Mouse (Mus musculus) MEL (cell line): ENCODE data around the gene Ttc39a. TPM values are rescaled to one million over a fixed set of nuclear protein-coding genes. Genes with fewer than 3 reads are reported as not detected.
A peak's percentile ranks its signal among the peaks of the same experiment; 100 is the strongest.

Experiments
- DNase-seq: peaks from one replicate; pipeline ENCODE4 v3.0.0; 2011; ENCODE audit warnings: low read depth, low spot score
- H3K27ac ChIP-seq: 2 replicates; pipeline ENCODE4 v1.5.1; 2012; ENCODE audit warnings: low read depth, mild to moderate bottlenecking, control low read depth, low read length, moderate library complexity; ENCODE audit not compliant: control insufficient read depth
- H3K27me3 ChIP-seq, 2 experiments: fragments of 150-350 bp in 1 of 2; sonication (generic) in 1 of 2; 2 replicates each; pipeline ENCODE4 v1.6.1; 2012; ENCODE audit warnings: low read length in 2 of 2, mild to moderate bottlenecking in 2 of 2, improper control_type of control experiment in 1 of 2, moderate library complexity in 1 of 2; ENCODE audit not compliant: insufficient read depth in 2 of 2, control insufficient read depth in 1 of 2
- H3K36me3 ChIP-seq, 2 experiments: 2 replicates each; pipeline ENCODE4 v1.6.1; 2012 to 2014; ENCODE audit warnings: low read length in 2 of 2, improper control_type of control experiment in 1 of 2, inconsistent platforms in 1 of 2, mild to moderate bottlenecking in 1 of 2; ENCODE audit not compliant: insufficient read depth in 2 of 2, control insufficient read depth in 1 of 2
- H3K4me1 ChIP-seq, 2 experiments: fragments of 150-350 bp in 1 of 2; sonication (generic) in 1 of 2; 2 replicates each; pipeline ENCODE4 v1.6.1; 2012; ENCODE audit warnings: low read length in 2 of 2, improper control_type of control experiment in 1 of 2, mild to moderate bottlenecking in 1 of 2; ENCODE audit not compliant: insufficient read depth in 2 of 2, control insufficient read depth in 1 of 2
- H3K4me3 ChIP-seq, 2 experiments: fragments of 150-350 bp in 1 of 2; sonication (generic) in 1 of 2; 2 replicates each; pipeline ENCODE4 v1.5.1; 2012; ENCODE audit warnings: low read depth in 2 of 2, low read length in 2 of 2, mild to moderate bottlenecking in 2 of 2, moderate library complexity in 2 of 2, control low read depth in 1 of 2, improper control_type of control experiment in 1 of 2; ENCODE audit not compliant: control insufficient read depth in 1 of 2, insufficient read depth in 1 of 2
- H3K79me2 ChIP-seq: 2 replicates; pipeline ENCODE4 v1.6.1; 2012; ENCODE audit warnings: mild to moderate bottlenecking, low read length, moderate library complexity; ENCODE audit not compliant: control insufficient read depth, poor library complexity, insufficient read depth
- H3K9ac ChIP-seq: 2 replicates; pipeline ENCODE4 v1.6.1; 2012; ENCODE audit warnings: low read depth, mild to moderate bottlenecking, control low read depth, low read length, moderate library complexity; ENCODE audit not compliant: control insufficient read depth, poor library complexity, severe bottlenecking
- H3K9me3 ChIP-seq: fragments of 150-350 bp; sonication (generic); replicated peaks from 2 replicates; pipeline ENCODE4 v1.6.1; 2012; ENCODE audit warnings: mild to moderate bottlenecking, low read length, improper control_type of control experiment, moderate library complexity; ENCODE audit not compliant: insufficient read depth
- BHLHE40 ChIP-seq: IDR thresholded peaks from 2 replicates; pipeline ENCODE4 v1.6.1; 2012; ENCODE audit warnings: low read depth, mild to moderate bottlenecking, inconsistent platforms, low read length, improper control_type of control experiment, borderline replicate concordance
- CHD1 ChIP-seq: IDR thresholded peaks from 2 replicates; pipeline ENCODE4 v1.6.1; 2012; ENCODE audit warnings: low read depth, mild to moderate bottlenecking, inconsistent platforms, low read length, improper control_type of control experiment
- CHD2 ChIP-seq: IDR thresholded peaks from 2 replicates; pipeline ENCODE4 v1.6.1; 2011; ENCODE audit warnings: low read length, improper control_type of control experiment
- E2F4 ChIP-seq: IDR thresholded peaks from 2 replicates; pipeline ENCODE4 v1.6.1; 2011; ENCODE audit warnings: low read depth, low read length, improper control_type of control experiment, borderline replicate concordance
- ELF1 ChIP-seq: IDR thresholded peaks from 2 replicates; pipeline ENCODE4 v1.6.1; 2014; ENCODE audit warnings: low read depth, mild to moderate bottlenecking, inconsistent platforms, low read length, improper control_type of control experiment, moderate library complexity
- ETS1 ChIP-seq: IDR thresholded peaks from 2 replicates; pipeline ENCODE4 v1.6.1; 2012; ENCODE audit warnings: low read depth, mild to moderate bottlenecking, inconsistent platforms, low read length, improper control_type of control experiment, moderate library complexity
- GATA1 ChIP-seq: IDR thresholded peaks from 2 replicates; pipeline ENCODE4 v1.6.1; 2011; ENCODE audit warnings: low read depth, low read length, improper control_type of control experiment
- HCFC1 ChIP-seq: IDR thresholded peaks from 2 replicates; pipeline ENCODE4 v1.6.1; 2012; ENCODE audit warnings: low read depth, mild to moderate bottlenecking, inconsistent platforms, low read length, improper control_type of control experiment, moderate library complexity
- JUND ChIP-seq: IDR thresholded peaks from 2 replicates; pipeline ENCODE4 v1.6.1; 2011; ENCODE audit warnings: low read depth, mild to moderate bottlenecking, improper control_type of control experiment, low read length
- MAX ChIP-seq: IDR thresholded peaks from 2 replicates; pipeline ENCODE4 v1.6.1; 2011; ENCODE audit warnings: low read length, improper control_type of control experiment
- MEF2A ChIP-seq: IDR thresholded peaks from 2 replicates; pipeline ENCODE4 v1.6.1; 2014; ENCODE audit warnings: low read depth, mild to moderate bottlenecking, inconsistent platforms, low read length, improper control_type of control experiment; ENCODE audit not compliant: poor library complexity, insufficient replicate concordance, severe bottlenecking; ENCODE audit errors: extremely low read depth
- MXI1 ChIP-seq: IDR thresholded peaks from 2 replicates; pipeline ENCODE4 v1.6.1; 2011; ENCODE audit warnings: mild to moderate bottlenecking, low read depth, low read length, improper control_type of control experiment
- MYC ChIP-seq: IDR thresholded peaks from 2 replicates; pipeline ENCODE4 v1.6.1; 2011; ENCODE audit warnings: low read depth, mild to moderate bottlenecking, low read length, improper control_type of control experiment, moderate library complexity
- NELFE ChIP-seq: IDR thresholded peaks from 2 replicates; pipeline ENCODE4 v1.6.1; 2011; ENCODE audit warnings: low read depth, low read length, improper control_type of control experiment
- NRF1 ChIP-seq: IDR thresholded peaks from 2 replicates; pipeline ENCODE4 v1.6.1; 2014; ENCODE audit warnings: low read depth, mild to moderate bottlenecking, inconsistent platforms, low read length, improper control_type of control experiment, moderate library complexity; ENCODE audit not compliant: poor library complexity, insufficient read depth, severe bottlenecking
- POLR2AphosphoS5 ChIP-seq: IDR thresholded peaks from 2 replicates; pipeline ENCODE4 v1.6.1; 2012; ENCODE audit warnings: low read depth, borderline replicate concordance, mild to moderate bottlenecking, inconsistent platforms, low read length, moderate library complexity, mixed read lengths
- RCOR1 ChIP-seq: IDR thresholded peaks from 2 replicates; pipeline ENCODE4 v1.6.1; 2012; ENCODE audit warnings: low read depth, mild to moderate bottlenecking, inconsistent platforms, low read length, improper control_type of control experiment
- SIN3A ChIP-seq: IDR thresholded peaks from 2 replicates; pipeline ENCODE4 v1.6.1; 2012; ENCODE audit warnings: low read length, improper control_type of control experiment, inconsistent platforms
- SMC3 ChIP-seq: IDR thresholded peaks from 2 replicates; pipeline ENCODE4 v1.6.1; 2011; ENCODE audit warnings: low read depth, low read length, improper control_type of control experiment
- TBP ChIP-seq: IDR thresholded peaks from 2 replicates; pipeline ENCODE4 v1.8.0; 2011; ENCODE audit warnings: low read depth, low read length, improper control_type of control experiment
- TCF12 ChIP-seq: IDR thresholded peaks from 2 replicates; pipeline ENCODE4 v1.6.1; 2014; ENCODE audit warnings: low read depth, mild to moderate bottlenecking, inconsistent platforms, low read length, improper control_type of control experiment, moderate library complexity
- UBTF ChIP-seq: IDR thresholded peaks from 2 replicates; pipeline ENCODE4 v1.6.1; 2012; ENCODE audit warnings: low read depth, mild to moderate bottlenecking, inconsistent platforms, low read length, improper control_type of control experiment, moderate library complexity, borderline replicate concordance; ENCODE audit not compliant: insufficient read depth
- USF2 ChIP-seq, 2 experiments: IDR thresholded peaks; 2 replicates each; pipeline ENCODE4 v1.6.1; 2011 to 2012; ENCODE audit warnings: improper control_type of control experiment in 2 of 2, low read length in 2 of 2, borderline replicate concordance in 1 of 2, inconsistent platforms in 1 of 2, low read depth in 1 of 2, mild to moderate bottlenecking in 1 of 2; ENCODE audit not compliant: insufficient read depth in 1 of 2
- ZMIZ1 ChIP-seq: IDR thresholded peaks from 2 replicates; pipeline ENCODE4 v1.6.1; 2012; ENCODE audit warnings: low read depth, mild to moderate bottlenecking, inconsistent platforms, low read length, improper control_type of control experiment, moderate library complexity
- ZNF384 ChIP-seq: IDR thresholded peaks from 2 replicates; pipeline ENCODE4 v1.6.1; 2012; ENCODE audit warnings: low read depth, mild to moderate bottlenecking, inconsistent platforms, low read length, improper control_type of control experiment
- polyA plus RNA-seq, 2 experiments: library from polyadenylated mRNA; stranded (reverse) in 1 of 2; unstranded in 1 of 2; fragments of >175 nt in 1 of 2; fragments of >200 nt in 1 of 2; gene quantifications; 2 replicates each; pipeline versions ENCODE4 v1.2.1 to v1.2.4; 2012; ENCODE audit warnings: low replicate concordance in 2 of 2, low read depth in 1 of 2; ENCODE audit not compliant: insufficient read length in 2 of 2, insufficient read depth in 1 of 2, missing spikeins in 1 of 2
- total RNA-seq: library from RNA; depleted of rRNA; stranded (reverse); fragments of 300-350 nt; gene quantifications from 2 replicates; pipeline ENCODE4 v1.2.3, GENCODE M21; 2012

Ttc39a gene
- total and polyA plus RNA-seq, 3 experiments, result 2.8 to 4.2 TPM; not detected in 1

DNA sequence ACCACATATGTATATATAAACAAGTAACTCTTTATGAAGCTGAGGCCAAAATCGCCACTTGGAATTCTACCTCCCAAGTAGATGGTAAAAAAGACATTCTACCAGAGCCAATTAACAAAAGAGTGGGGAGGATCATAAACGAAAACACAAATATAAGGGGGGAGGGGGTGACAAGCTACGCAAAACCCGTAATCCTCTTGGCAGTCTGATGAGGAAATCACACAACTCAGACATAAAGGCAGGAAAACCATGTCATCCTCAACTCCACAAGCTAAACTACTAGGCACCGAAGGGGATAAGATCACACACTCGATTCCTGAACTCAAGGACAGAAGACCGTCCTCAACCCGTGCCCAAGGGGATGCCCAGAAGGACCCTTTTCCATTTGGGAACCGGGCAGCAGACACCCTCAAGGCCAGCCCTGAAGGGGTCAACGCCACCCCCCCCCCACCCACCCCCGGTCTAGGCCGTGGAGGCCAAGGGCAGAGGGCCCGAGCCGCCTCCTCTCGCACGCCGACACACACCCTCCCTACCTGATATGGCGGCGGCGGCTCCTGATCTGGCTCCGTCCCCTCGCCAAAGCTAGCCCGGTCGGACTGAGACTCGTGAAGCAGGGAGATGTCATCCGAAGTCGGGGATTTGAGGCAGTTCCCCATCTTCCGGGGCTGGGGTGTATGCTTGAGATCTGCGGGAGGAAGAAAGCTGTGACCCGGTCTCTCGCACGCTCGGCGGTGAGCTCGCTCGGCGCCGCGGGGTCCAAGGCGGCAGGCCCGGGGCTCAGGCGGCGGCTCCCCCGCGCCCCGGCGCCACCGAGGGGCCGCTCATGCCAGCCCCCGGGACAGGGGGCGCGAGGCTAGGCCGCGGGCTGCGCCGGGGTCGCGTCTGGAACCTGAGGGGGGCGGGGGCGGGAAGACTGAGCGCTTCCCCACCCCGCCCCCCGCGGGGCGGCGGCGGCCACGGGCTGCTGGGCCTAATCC is 69.4 kb downstream of the Ttc39a start:
- peak; percentile 59 for DNase-seq
- H3K27ac ChIP-seq, result peak overlapping the region; percentile 79
- peaks cover 32% of the 10 kb centered on the region for H3K79me2 ChIP-seq
- peaks cover 0 to 3% of the 10 kb centered on the region in 2 experiments; a peak in 3 of 4 replicates for H3K27me3 ChIP-seq
- H3K36me3 ChIP-seq, result peaks cover 0 to 30% of the 10 kb centered on the region in 2 experiments; a peak in 2 of 4 replicates
- peak overlapping the region; percentile 100 for H3K4me3 ChIP-seq
- H3K4me1 ChIP-seq, result peaks cover 13 to 15% of the 10 kb centered on the region in 2 experiments
- H3K9me3 ChIP-seq, result no peaks in the 10 kb centered on the region
- 0 out of 2 replicates have a peak, but pooled peaks have one; percentile 15 for TF ChIP-seq ETS1
- 0 out of 2 replicates have a peak, but pooled peaks have one; percentile 6 for TF ChIP-seq TBP
- 0 out of 2 replicates have a peak, but pooled peaks have one; percentile 17 for TF ChIP-seq BHLHE40
- TF ChIP-seq ELF1, result no peak
- TF ChIP-seq MXI1, result peak; percentile 52; the same call in 1 of the 2 replicates
- TF ChIP-seq MAX, result 0 out of 2 replicates have a peak, but pooled peaks have one; percentile 15
- TF ChIP-seq TCF12, result no peak
- H3K9ac ChIP-seq, result peak overlapping the region; percentile 100

DNA sequence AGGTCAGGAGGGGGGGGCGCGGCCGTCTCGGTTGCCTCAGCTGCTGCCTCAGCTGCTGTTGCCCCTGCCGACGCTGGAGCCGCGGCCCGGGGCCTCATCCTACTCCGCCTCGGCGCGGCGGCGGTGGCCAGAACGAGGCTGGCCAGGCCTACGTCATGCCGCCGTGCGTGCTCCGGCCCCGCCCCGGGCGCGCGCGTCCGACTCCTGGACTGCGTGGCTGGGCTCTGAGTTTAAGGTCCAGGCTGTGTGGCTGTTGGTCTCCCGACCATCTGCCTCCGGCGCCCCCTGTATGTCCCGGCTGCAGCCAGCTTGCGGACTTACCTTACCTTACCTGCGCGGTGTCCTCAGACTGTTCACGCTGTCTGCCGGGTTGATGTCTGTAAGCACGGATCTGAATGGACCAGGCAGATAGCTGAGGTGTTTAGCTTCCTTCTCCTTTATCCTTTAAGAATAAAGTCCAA is 70.2 kb downstream of the Ttc39a start:
- H3K36me3 ChIP-seq, result peaks cover 0 to 24% of the 10 kb centered on the region in 2 experiments; a peak in 2 of 4 replicates
- no peaks in the 10 kb centered on the region for H3K9me3 ChIP-seq
- peak; percentile 85 for DNase-seq
- peaks cover 0 to 3% of the 10 kb centered on the region in 2 experiments; a peak in 3 of 4 replicates for H3K27me3 ChIP-seq
- peaks cover 29% of the 10 kb centered on the region for H3K79me2 ChIP-seq
- peak overlapping the region; percentile 79; the same call in 1 of the 2 replicates for H3K27ac ChIP-seq
- H3K9ac ChIP-seq, result peak overlapping the region; percentile 100
- peaks cover 11 to 15% of the 10 kb centered on the region in 2 experiments for H3K4me1 ChIP-seq
- peak overlapping the region; percentile 100 for H3K4me3 ChIP-seq
- no peak for TF ChIP-seq CHD1
- TF ChIP-seq ZNF384, result no peak
- TF ChIP-seq SMC3, result 0 out of 2 replicates have a peak, but pooled peaks have one; percentile 2
- TF ChIP-seq MXI1, result no peak; the same call in 1 of the 2 replicates
- TF ChIP-seq HCFC1, result peak; percentile 64
- TF ChIP-seq TCF12, result peak; percentile 43; the same call in 1 of the 2 replicates
- no peak for TF ChIP-seq RCOR1
- no peak for TF ChIP-seq POLR2AphosphoS5
- no peak for TF ChIP-seq TBP
- no peak for TF ChIP-seq JUND
- TF ChIP-seq ELF1, result no peak
- TF ChIP-seq NRF1, result peak; percentile 36; the same call in 1 of the 2 replicates
- TF ChIP-seq UBTF, result no peak
- TF ChIP-seq SIN3A, result peak; percentile 24; the same call in 1 of the 2 replicates
- no peak for TF ChIP-seq E2F4
- no peak for TF ChIP-seq GATA1
- peak; percentile 88 for TF ChIP-seq NELFE
- TF ChIP-seq MYC, result no peak
- no peak for TF ChIP-seq CHD2
- TF ChIP-seq BHLHE40, result no peak
- TF ChIP-seq USF2 (IDR thresholded peaks at IDR 0.05; ENCODE audit: borderline replicate concordance in 1 of 2, insufficient read depth in 1 of 2, low read depth in 1 of 2, low read length in 2 of 2), result no peak
- 0 out of 2 replicates have a peak, but pooled peaks have one; percentile 43 for TF ChIP-seq ZMIZ1
- no peak for TF ChIP-seq MEF2A
- peak; percentile 62 for TF ChIP-seq MAX
